Mouse (Mus musculus) myocyte (in vitro differentiated cells): ENCODE results near the gene Esrrg. TPM values are rescaled to one million over a fixed set of nuclear protein-coding genes. Genes with fewer than 3 reads are reported as not detected.

Source experiments
- H3K27me3 ChIP-seq: one replicate; pipeline ENCODE4 v1.6.1; 2011; ENCODE audit not compliant: control insufficient read depth, insufficient read depth, insufficient read length
- H3K36me3 ChIP-seq: one replicate; pipeline ENCODE4 v1.6.1; 2011; ENCODE audit not compliant: control insufficient read depth, insufficient read depth
- H3K4me2 ChIP-seq: one replicate; pipeline ENCODE4 v1.6.1; 2011; ENCODE audit warnings: low read depth, control low read depth
- H3K4me3 ChIP-seq: one replicate; pipeline ENCODE4 v1.5.1; 2011; ENCODE audit warnings: mild to moderate bottlenecking, control low read depth, moderate library complexity
- H3K79me2 ChIP-seq: one replicate; pipeline ENCODE4 v1.6.1; 2011; ENCODE audit not compliant: control insufficient read depth, insufficient read depth
- H3ac ChIP-seq: one replicate; pipeline ENCODE4 v1.6.1; 2011; ENCODE audit not compliant: control insufficient read depth, insufficient read length
- CEBPB ChIP-seq: IDR thresholded peaks from 2 replicates; pipeline ENCODE4 v1.6.1; 2011; ENCODE audit warnings: mild to moderate bottlenecking, moderate library complexity; ENCODE audit not compliant: poor library complexity, insufficient read depth, severe bottlenecking
- E2F4 ChIP-seq: IDR thresholded peaks from one replicate; pipeline ENCODE4 v1.6.1; 2011; ENCODE audit warnings: mild to moderate bottlenecking, control low read depth, moderate library complexity; ENCODE audit not compliant: insufficient read depth
- MAX ChIP-seq: IDR thresholded peaks from one replicate; pipeline ENCODE4 v1.6.1; 2011; ENCODE audit warnings: low read depth, mild to moderate bottlenecking, control low read depth
- MYOD1 ChIP-seq, 3 experiments: IDR thresholded peaks; one replicate each; pipeline ENCODE4 v1.6.1; 2011; ENCODE audit warnings: control low read depth in 2 of 3, low read depth in 2 of 3, mild to moderate bottlenecking in 2 of 3, moderate library complexity in 1 of 3; ENCODE audit not compliant: insufficient read length in 2 of 3, control insufficient read depth in 1 of 3
- MYOG ChIP-seq, 3 experiments: IDR thresholded peaks; one replicate each; pipeline ENCODE4 v1.6.1; 2011; ENCODE audit warnings: control low read depth in 2 of 3, low read depth in 2 of 3, mild to moderate bottlenecking in 2 of 3; ENCODE audit not compliant: insufficient read length in 2 of 3, control insufficient read depth in 1 of 3, insufficient read depth in 1 of 3
- POLR2A ChIP-seq: IDR thresholded peaks from one replicate; pipeline ENCODE4 v1.6.1; 2011; ENCODE audit warnings: low read depth, mild to moderate bottlenecking, control low read depth, moderate library complexity; ENCODE audit not compliant: insufficient read length
- POLR2AphosphoS2 ChIP-seq: IDR thresholded peaks from one replicate; pipeline ENCODE4 v1.6.1; 2011; ENCODE audit warnings: low read depth, control low read depth; ENCODE audit not compliant: insufficient read length
- REST ChIP-seq: IDR thresholded peaks from one replicate; pipeline ENCODE4 v1.6.1; 2011; ENCODE audit warnings: mild to moderate bottlenecking, control low read depth, moderate library complexity; ENCODE audit not compliant: insufficient read depth, insufficient read length
- SRF ChIP-seq: IDR thresholded peaks from one replicate; pipeline ENCODE4 v1.6.1; 2011; ENCODE audit warnings: low read depth; ENCODE audit not compliant: control insufficient read depth, insufficient read length
- TCF12 ChIP-seq: IDR thresholded peaks from one replicate; pipeline ENCODE4 v1.6.1; 2011; ENCODE audit warnings: mild to moderate bottlenecking, control low read depth; ENCODE audit not compliant: poor library complexity, insufficient read depth, severe bottlenecking
- TCF3 ChIP-seq: IDR thresholded peaks from one replicate; pipeline ENCODE4 v1.6.1; 2011; ENCODE audit warnings: low read depth, control low read depth; ENCODE audit not compliant: insufficient read length
- USF1 ChIP-seq: IDR thresholded peaks from one replicate; pipeline ENCODE4 v1.6.1; 2011; ENCODE audit warnings: low read depth, mild to moderate bottlenecking, control low read depth, moderate library complexity
- polyA plus RNA-seq: library from polyadenylated mRNA; unstranded; fragments of >200 nt; fragmentation: generic; extraction: Trizol; gene quantifications from one replicate; pipeline ENCODE4 v1.2.1, GENCODE M21; 2012; ENCODE audit warnings: missing spikeins

Esrrg gene
- polyA plus RNA-seq, 1 experiment, result 0.20 TPM

DNA sequence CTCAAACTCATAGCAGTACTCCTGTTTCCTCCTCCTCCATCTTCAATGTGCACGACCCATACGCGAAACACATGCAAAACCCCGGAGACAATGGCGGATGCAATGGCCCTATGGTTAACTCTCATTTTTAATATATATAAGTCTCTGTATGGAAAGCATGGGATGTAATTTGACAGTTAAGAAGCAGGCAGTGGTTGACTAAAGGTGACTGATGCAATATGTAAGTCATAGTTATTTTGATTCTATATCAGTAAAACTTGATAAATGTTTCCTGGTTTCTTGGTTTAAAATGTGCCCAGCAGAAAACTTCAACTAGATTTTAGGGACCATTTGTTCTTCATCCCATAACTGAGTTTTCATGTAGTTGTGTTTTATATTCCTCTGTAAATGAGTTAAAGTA is 547.9 kb downstream of the Esrrg start:
- Histone ChIP-seq H3K27me3 (no peaks in the 10 kb centered on the region), H3K4me2 (no peak overlapping the region), H3ac (no peak overlapping the region), H3K36me3 (no peaks in the 10 kb centered on the region), H3K4me3 (no peak overlapping the region), H3K79me2 (no peaks in the 10 kb centered on the region)
- no peak for TF ChIP-seq TCF12

DNA sequence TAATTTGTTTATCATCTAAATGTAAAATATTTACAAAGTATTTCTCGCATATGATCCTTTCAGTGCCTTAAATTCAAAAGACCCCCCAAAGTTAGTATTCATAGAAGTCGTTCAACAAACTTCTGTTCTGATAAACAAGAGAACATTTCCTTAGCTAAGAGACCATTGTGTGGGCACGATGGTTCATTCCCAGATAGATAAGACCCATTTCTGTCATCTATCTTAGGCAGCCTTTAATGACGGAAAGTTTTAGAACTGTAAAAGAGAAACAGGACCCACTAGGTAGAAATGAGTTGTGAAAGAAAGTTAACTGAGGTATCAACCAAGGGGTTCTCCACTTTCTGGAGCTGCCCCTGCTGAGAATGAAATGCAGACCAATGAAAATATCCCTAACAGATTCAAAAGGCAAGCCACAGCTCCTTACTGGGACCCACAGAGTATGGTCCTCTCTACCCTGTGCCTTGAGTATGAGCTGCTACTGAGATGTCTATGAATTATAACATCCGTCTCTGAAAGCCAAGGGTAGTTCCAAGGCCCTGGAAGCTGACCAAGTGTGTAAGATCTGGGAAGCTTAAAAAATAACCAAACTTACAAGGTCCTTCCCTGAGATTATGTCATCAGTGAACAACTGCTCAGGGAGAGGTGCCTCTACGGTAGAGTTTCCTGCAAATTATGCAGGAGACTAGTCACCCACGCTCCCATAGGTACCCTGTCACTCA is 548.8 kb downstream of the Esrrg start:
- H3ac ChIP-seq, result no peak overlapping the region
- H3K4me3 ChIP-seq, result no peak overlapping the region
- no peaks in the 10 kb centered on the region for H3K27me3 ChIP-seq
- no peaks in the 10 kb centered on the region for H3K79me2 ChIP-seq
- no peak for TF ChIP-seq MYOD1 (IDR thresholded peaks at IDR 0.05; ENCODE audit: control insufficient read depth in 1 of 3, insufficient read length in 2 of 3, low read depth in 2 of 3)
- TF ChIP-seq TCF12, result no peak
- no peak for TF ChIP-seq SRF
- no peak for TF ChIP-seq POLR2A
- TF ChIP-seq REST, result no peak
- TF ChIP-seq TCF3, result no peak
- TF ChIP-seq USF1, result no peak
- TF ChIP-seq CEBPB, result no peak
- no peak for TF ChIP-seq MAX
- TF ChIP-seq POLR2AphosphoS2, result no peak
- no peak for TF ChIP-seq E2F4
- TF ChIP-seq MYOG (IDR thresholded peaks at IDR 0.05; ENCODE audit: control insufficient read depth in 1 of 3, insufficient read depth in 1 of 3, insufficient read length in 2 of 3, low read depth in 2 of 3), result no peak
- no peaks in the 10 kb centered on the region for H3K36me3 ChIP-seq
- no peak overlapping the region for H3K4me2 ChIP-seq

DNA sequence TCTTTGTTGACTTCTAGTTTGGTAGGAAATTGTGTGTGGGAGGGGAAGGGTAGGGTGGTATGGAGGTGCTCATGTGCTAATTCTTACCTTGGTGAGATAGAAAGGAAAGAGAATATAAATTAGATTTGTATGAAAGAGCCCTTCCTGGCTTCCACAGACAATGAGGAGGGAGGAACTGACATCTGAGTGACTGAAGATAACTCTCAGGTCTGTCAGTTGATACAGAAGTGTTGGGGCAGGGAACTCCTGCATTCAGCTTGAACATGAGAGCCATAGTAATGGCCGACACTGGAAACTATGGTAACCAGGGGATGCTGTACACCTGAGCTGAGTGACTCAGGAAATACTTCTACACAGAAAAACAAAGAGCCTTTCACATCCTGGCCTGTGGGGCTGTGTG is 550.1 kb downstream of the Esrrg start:
- Histone ChIP-seq H3K79me2 (no peaks in the 10 kb centered on the region), H3ac (no peak overlapping the region), H3K27me3 (no peaks in the 10 kb centered on the region), H3K4me3 (no peak overlapping the region), H3K4me2 (no peak overlapping the region), H3K36me3 (no peaks in the 10 kb centered on the region)
- no peak for TF ChIP-seq E2F4
- TF ChIP-seq POLR2AphosphoS2, result no peak
- TF ChIP-seq CEBPB, result no peak
- no peak for TF ChIP-seq MYOG (IDR thresholded peaks at IDR 0.05; ENCODE audit: control insufficient read depth in 1 of 3, insufficient read depth in 1 of 3, insufficient read length in 2 of 3, low read depth in 2 of 3)
- TF ChIP-seq REST, result no peak
- no peak for TF ChIP-seq POLR2A
- no peak for TF ChIP-seq MYOD1 (IDR thresholded peaks at IDR 0.05; ENCODE audit: control insufficient read depth in 1 of 3, insufficient read length in 2 of 3, low read depth in 2 of 3)

DNA sequence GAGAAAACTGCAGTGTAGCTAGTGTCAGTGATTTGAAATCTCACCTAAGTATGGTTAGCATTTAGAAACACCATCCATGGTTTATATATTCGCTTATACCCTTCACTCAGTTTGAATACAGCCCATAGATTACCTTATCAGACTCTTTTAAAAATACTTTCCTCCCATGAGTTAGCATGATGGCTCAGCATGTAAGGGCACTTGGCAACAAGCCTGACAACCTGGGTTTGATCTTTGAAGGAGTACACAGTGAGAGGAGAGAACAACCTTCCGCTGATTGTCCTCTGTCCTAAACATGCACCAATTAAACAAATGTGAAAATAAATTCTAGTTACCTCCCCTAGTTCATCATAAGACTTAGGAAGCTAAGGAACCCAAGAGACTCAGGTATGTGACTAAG is 550.5 kb downstream of the Esrrg start:
- TF ChIP-seq MAX, result no peak
- no peak for TF ChIP-seq TCF12
- TF ChIP-seq TCF3, result no peak
- no peak for TF ChIP-seq MYOD1 (IDR thresholded peaks at IDR 0.05; ENCODE audit: control insufficient read depth in 1 of 3, insufficient read length in 2 of 3, low read depth in 2 of 3)
- no peak for TF ChIP-seq SRF
- TF ChIP-seq POLR2A, result no peak
- no peak for TF ChIP-seq CEBPB
- TF ChIP-seq MYOG (IDR thresholded peaks at IDR 0.05; ENCODE audit: control insufficient read depth in 1 of 3, insufficient read depth in 1 of 3, insufficient read length in 2 of 3, low read depth in 2 of 3), result no peak
- TF ChIP-seq USF1, result no peak
- no peak for TF ChIP-seq REST
- TF ChIP-seq POLR2AphosphoS2, result no peak
- no peak for TF ChIP-seq E2F4
- Histone ChIP-seq H3K4me3 (no peak overlapping the region), H3K79me2 (no peaks in the 10 kb centered on the region), H3K4me2 (no peak overlapping the region), H3ac (no peak overlapping the region), H3K27me3 (no peaks in the 10 kb centered on the region), H3K36me3 (no peaks in the 10 kb centered on the region)

DNA sequence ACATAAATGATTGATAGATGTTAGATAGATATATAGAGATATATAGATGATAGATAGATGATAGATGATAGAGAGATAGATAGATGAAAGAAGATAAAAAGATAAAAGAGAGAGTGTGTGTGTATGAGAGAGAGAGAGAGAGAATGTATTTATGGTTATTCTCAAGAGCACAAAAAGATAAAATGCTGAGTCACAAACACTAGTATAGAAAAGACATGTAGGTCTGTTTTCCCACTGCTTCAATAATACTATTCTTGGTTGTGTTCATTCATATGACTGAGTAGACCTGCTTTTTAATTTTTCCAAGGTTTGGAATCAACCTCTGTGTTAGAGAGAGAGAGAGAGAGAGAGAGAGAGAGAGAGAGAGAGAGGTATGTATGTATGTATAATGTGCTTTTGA is 554.5 kb downstream of the Esrrg start:
- Histone ChIP-seq H3ac (no peak overlapping the region), H3K4me2 (no peak overlapping the region), H3K79me2 (no peaks in the 10 kb centered on the region), H3K27me3 (no peaks in the 10 kb centered on the region), H3K4me3 (no peak overlapping the region), H3K36me3 (no peaks in the 10 kb centered on the region)
- no peak for TF ChIP-seq E2F4
- no peak for TF ChIP-seq TCF12
